Mouse (Mus musculus) lung, postnatal 0 days (tissue): ENCODE measurements at regions not wholly inside any gene's neighbourhood (a gene's known extent, or its start where the extent isn't known, plus 50 kb on each side); places are given as distances from the start of the nearest gene placed in this dataset.
A peak's percentile ranks its signal among the peaks of the same experiment; 100 is the strongest.

Experiments
- ATAC-seq: fragments of 200-750 bp; cut with Nextera tagmentation; 2 replicates; pipeline ENCODE4 v1.8.0; 2017; ENCODE audit warnings: moderate library complexity
- DNase-seq: peaks from one replicate; pipeline ENCODE4 v3.0.0-alpha.2; 2016; ENCODE audit warnings: low spot score
- H3K27ac ChIP-seq: fragments of 300-500 bp; sonication (generic); 2 replicates; pipeline ENCODE4 v1.5.1; 2014; ENCODE audit warnings: antibody characterized with exemption, mild to moderate bottlenecking, low read length, mixed read lengths
- H3K27me3 ChIP-seq: fragments of 300-500 bp; sonication (generic); replicated peaks from 2 replicates; pipeline ENCODE4 v1.6.1; 2014; ENCODE audit warnings: low read length, mixed read lengths; ENCODE audit not compliant: insufficient read depth
- H3K36me3 ChIP-seq: fragments of 300-500 bp; sonication (generic); 2 replicates; pipeline ENCODE4 v1.6.1; 2014; ENCODE audit warnings: low read length, mixed read lengths; ENCODE audit not compliant: insufficient read depth
- H3K4me1 ChIP-seq: fragments of 300-500 bp; sonication (generic); 2 replicates; pipeline ENCODE4 v1.6.1; 2014; ENCODE audit warnings: antibody characterized with exemption, low read depth, low read length, mixed read lengths; ENCODE audit not compliant: insufficient read depth
- H3K4me2 ChIP-seq: fragments of 300-500 bp; sonication (generic); replicated peaks from 2 replicates; pipeline ENCODE4 v1.6.1; 2014; ENCODE audit warnings: low read depth, mild to moderate bottlenecking, low read length, moderate library complexity, mixed read lengths
- H3K4me3 ChIP-seq: fragments of 300-500 bp; sonication (generic); 2 replicates; pipeline ENCODE4 v1.5.1; 2014; ENCODE audit warnings: low read depth, low read length
- H3K9ac ChIP-seq: fragments of 300-500 bp; sonication (generic); replicated peaks from 2 replicates; pipeline ENCODE4 v1.6.1; 2014; ENCODE audit warnings: low read depth, mild to moderate bottlenecking
- H3K9me3 ChIP-seq: fragments of 300-500 bp; sonication (generic); 2 replicates; pipeline ENCODE4 v1.6.1; 2016; ENCODE audit warnings: low read length, mixed read lengths
- CTCF ChIP-seq: IDR thresholded peaks from 2 replicates; pipeline ENCODE4 v1.5.1; 2016; ENCODE audit warnings: antibody characterized with exemption, mild to moderate bottlenecking
- EP300 ChIP-seq: IDR thresholded peaks from 2 replicates; pipeline ENCODE4 v1.6.1; 2016; ENCODE audit warnings: antibody characterized with exemption, mild to moderate bottlenecking, control low read depth
- WGBS: fragments of 180-500 bp; shearing (Covaris S2); extraction: QIAGEN DNeasy Blood & Tissue Kit; methylation state at CpG from one replicate; pipeline ENCODE4 v1.1.7; 2014; 5-methylcytosine and 5-hydroxymethylcytosine counted together

GRCm38 (mm10) chr1:71811196-71811788 lies 158.3 kb upstream of the Fn1 start:
- H3K4me3 ChIP-seq = no peak overlapping the region
- no peaks in the 10 kb centered on the region for H3K36me3 ChIP-seq
- H3K27ac ChIP-seq = no peak overlapping the region
- H3K27me3 ChIP-seq = no peaks in the 10 kb centered on the region
- TF ChIP-seq EP300 (no peak), CTCF (no peak)
- H3K4me2 ChIP-seq = no peak overlapping the region
- DNase-seq (no peak), ATAC-seq (no peak)
- H3K9ac ChIP-seq = no peak overlapping the region
- no peaks in the 10 kb centered on the region for H3K4me1 ChIP-seq
- H3K9me3 ChIP-seq = no peaks in the 10 kb centered on the region
- 79% methylated on average over 11 of the region's 11 CpGs for WGBS

GRCm38 (mm10) chr1:71808005-71808404 lies 155.0 kb upstream of the Fn1 start:
- Histone ChIP-seq H3K4me1 (no peaks in the 10 kb centered on the region), H3K27me3 (no peaks in the 10 kb centered on the region), H3K9ac (no peak overlapping the region), H3K4me2 (no peak overlapping the region), H3K36me3 (no peaks in the 10 kb centered on the region), H3K27ac (no peak overlapping the region), H3K9me3 (no peaks in the 10 kb centered on the region), H3K4me3 (no peak overlapping the region)
- no peak for ATAC-seq
- WGBS = 61% methylated on average over 1 of the region's 1 CpGs
- no peak for TF ChIP-seq CTCF
- no peak for TF ChIP-seq EP300
- no peak for DNase-seq

GRCm38 (mm10) chr1:71807586-71807985 lies 154.6 kb upstream of the Fn1 start:
- TF ChIP-seq EP300 (0 out of 2 replicates have a peak, but pooled peaks have one; percentile 45), CTCF (no peak)
- H3K4me3 ChIP-seq = no peak overlapping the region
- H3K9ac ChIP-seq = no peak overlapping the region
- ATAC-seq = peak; percentile 67
- H3K27me3 ChIP-seq = no peaks in the 10 kb centered on the region
- no peak overlapping the region for H3K27ac ChIP-seq
- H3K4me1 ChIP-seq = no peaks in the 10 kb centered on the region
- DNase-seq = peak; percentile 83
- WGBS = 28% methylated on average over 4 of the region's 4 CpGs
- H3K4me2 ChIP-seq = no peak overlapping the region
- no peaks in the 10 kb centered on the region for H3K36me3 ChIP-seq
- no peaks in the 10 kb centered on the region for H3K9me3 ChIP-seq

GRCm38 (mm10) chr1:71801283-71802066 lies 148.5 kb upstream of the Fn1 start:
- WGBS = 54% methylated on average over 9 of the region's 9 CpGs
- no peak overlapping the region for H3K27ac ChIP-seq
- H3K9me3 ChIP-seq = no peaks in the 10 kb centered on the region
- H3K27me3 ChIP-seq = no peaks in the 10 kb centered on the region
- no peak overlapping the region for H3K4me3 ChIP-seq
- TF ChIP-seq CTCF = no peak
- TF ChIP-seq EP300 = no peak
- ATAC-seq (peak; percentile 50; the same call in 1 of the 2 replicates), DNase-seq (peak; percentile 52)
- H3K4me1 ChIP-seq = no peaks in the 10 kb centered on the region
- no peak overlapping the region for H3K4me2 ChIP-seq
- no peaks in the 10 kb centered on the region for H3K36me3 ChIP-seq
- no peak overlapping the region for H3K9ac ChIP-seq

- no peaks in the 10 kb centered on the region for H3K36me3 ChIP-seq
- H3K9ac ChIP-seq = no peak overlapping the region
- WGBS = 41% methylated on average over 2 of the region's 2 CpGs
- no peaks in the 10 kb centered on the region for H3K9me3 ChIP-seq
- no peak overlapping the region for H3K4me2 ChIP-seq
- no peaks in the 10 kb centered on the region for H3K4me1 ChIP-seq
- DNase-seq (peak; percentile 53), ATAC-seq (peak; percentile 74)
- H3K4me3 ChIP-seq = no peak overlapping the region
- no peak for TF ChIP-seq EP300
- no peak for TF ChIP-seq CTCF
- H3K27me3 ChIP-seq = no peaks in the 10 kb centered on the region
- no peak overlapping the region for H3K27ac ChIP-seq
Observed at GRCm38 (mm10) chr1:71800581-71800980, 147.6 kb upstream of the Fn1 start.

GRCm38 (mm10) chr1:71798636-71799035 lies 145.6 kb upstream of the Fn1 start:
- no peak for TF ChIP-seq CTCF
- TF ChIP-seq EP300 = no peak
- DNase-seq (no peak), ATAC-seq (no peak)
- Histone ChIP-seq H3K9ac (no peak overlapping the region), H3K4me3 (no peak overlapping the region), H3K9me3 (no peaks in the 10 kb centered on the region), H3K4me1 (no peaks in the 10 kb centered on the region), H3K27me3 (no peaks in the 10 kb centered on the region), H3K27ac (no peak overlapping the region), H3K36me3 (no peaks in the 10 kb centered on the region), H3K4me2 (no peak overlapping the region)
- WGBS = 62% methylated on average over 9 of the region's 9 CpGs
